Mouse (Mus musculus): Measurements from ENCODE around the gene Acat1. TPM values are rescaled to one million over a fixed set of nuclear protein-coding genes. Genes with fewer than 3 reads are reported as not detected.
A peak's percentile ranks its signal among the peaks of the same experiment; 100 is the strongest.

Acat1 gene
- polyA plus RNA-seq (2015; fragmentation: Nextera tagmentation; extraction: Ambion mirVana) = 124 and 132 TPM in 2 replicates

- peak within 1 kb of the TSS; percentile 51; the same call in 1 of the 2 replicates for H3K27ac ChIP-seq
- ATAC-seq = peak; percentile 99
- H3K4me3 ChIP-seq = peak within 1 kb of the TSS; percentile 74
- no peaks in the 10 kb centered on the region for H3K9me3 ChIP-seq (replicated peaks)
- peak within 1 kb of the TSS; percentile 86 for H3K9ac ChIP-seq
- WGBS = 7% methylated on average over 52 of the region's 52 CpGs
- peak within 1 kb of the TSS; percentile 77 for H3K4me2 ChIP-seq
- H3K4me1 ChIP-seq = peaks cover 9% of the 10 kb centered on the region
- peaks cover 11% of the 10 kb centered on the region for H3K36me3 ChIP-seq (ENCODE audit: poor library complexity, severe bottlenecking)
- no peaks in the 10 kb centered on the region for H3K27me3 ChIP-seq
Observed at GRCm38 (mm10) chr9:53609968-53610781, at the start of gene Acat1. Gene Acat1 (minus strand): TSS chr9:53610382.

GRCm38 (mm10) chr9:53634796-53635195, 24.6 kb upstream of the Acat1 start:
- Histone ChIP-seq H3K9ac (no peak overlapping the region), H3K27me3 (no peaks in the 10 kb centered on the region), H3K27ac (no peak overlapping the region), H3K36me3 (ENCODE audit: poor library complexity, severe bottlenecking) (peaks cover 66% of the 10 kb centered on the region), H3K4me3 (no peak overlapping the region), H3K4me1 (no peaks in the 10 kb centered on the region), H3K9me3 (replicated peaks) (no peaks in the 10 kb centered on the region), H3K4me2 (no peak overlapping the region)
- ATAC-seq = no peak
- 94% methylated on average over 6 of the region's 6 CpGs for WGBS

- no peaks in the 10 kb centered on the region for H3K9me3 ChIP-seq (replicated peaks)
- no peaks in the 10 kb centered on the region for H3K4me1 ChIP-seq
- no peak for ATAC-seq
- H3K27me3 ChIP-seq = no peaks in the 10 kb centered on the region
- H3K36me3 ChIP-seq (ENCODE audit: poor library complexity, severe bottlenecking) = peaks cover 51% of the 10 kb centered on the region
- H3K4me2 ChIP-seq = no peak overlapping the region
- H3K4me3 ChIP-seq = no peak overlapping the region
- 84% methylated on average over 8 of the region's 8 CpGs for WGBS
- H3K27ac ChIP-seq = no peak overlapping the region
- H3K9ac ChIP-seq = no peak overlapping the region
Observed at GRCm38 (mm10) chr9:53615246-53615645, 5.1 kb upstream of the Acat1 start.

GRCm38 (mm10) chr9:53614286-53614685, 4.1 kb upstream of the Acat1 start:
- Histone ChIP-seq H3K9me3 (replicated peaks) (no peaks in the 10 kb centered on the region), H3K4me3 (no peak overlapping the region), H3K9ac (no peak overlapping the region), H3K4me2 (no peak overlapping the region), H3K27ac (no peak overlapping the region), H3K4me1 (peaks cover 5% of the 10 kb centered on the region), H3K27me3 (no peaks in the 10 kb centered on the region), H3K36me3 (ENCODE audit: poor library complexity, severe bottlenecking) (peaks cover 43% of the 10 kb centered on the region)
- no peak for ATAC-seq
- WGBS = 87% methylated on average over 4 of the region's 4 CpGs

GRCm38 (mm10) chr9:53609306-53609967, 745 bp downstream of the Acat1 start:
- no peak for ATAC-seq
- Histone ChIP-seq H3K4me3 (peak overlapping the region; percentile 74), H3K27ac (no peak overlapping the region), H3K27me3 (no peaks in the 10 kb centered on the region), H3K4me2 (peak overlapping the region; percentile 77), H3K9ac (peak overlapping the region; percentile 86), H3K9me3 (replicated peaks) (no peaks in the 10 kb centered on the region), H3K36me3 (ENCODE audit: poor library complexity, severe bottlenecking) (peaks cover 5% of the 10 kb centered on the region), H3K4me1 (peaks cover 9% of the 10 kb centered on the region)
- 76% methylated on average over 12 of the region's 12 CpGs for WGBS

GRCm38 (mm10) chr9:53607816-53608215, 2.4 kb downstream of the Acat1 start:
- no peak for ATAC-seq
- Histone ChIP-seq H3K4me2 (no peak overlapping the region), H3K27ac (no peak overlapping the region), H3K4me1 (peaks cover 9% of the 10 kb centered on the region), H3K9me3 (replicated peaks) (no peaks in the 10 kb centered on the region), H3K27me3 (no peaks in the 10 kb centered on the region), H3K9ac (no peak overlapping the region), H3K36me3 (ENCODE audit: poor library complexity, severe bottlenecking) (no peaks in the 10 kb centered on the region; the same call in 1 of the 2 replicates), H3K4me3 (no peak overlapping the region)
- WGBS = 93% methylated on average over 4 of the region's 4 CpGs

GRCm38 (mm10) chr9:53607192-53607591, 3.0 kb downstream of the Acat1 start:
- Histone ChIP-seq H3K4me2 (no peak overlapping the region), H3K27me3 (no peaks in the 10 kb centered on the region), H3K4me1 (peaks cover 9% of the 10 kb centered on the region), H3K27ac (no peak overlapping the region), H3K36me3 (ENCODE audit: poor library complexity, severe bottlenecking) (peaks cover 2% of the 10 kb centered on the region; the same call in 1 of the 2 replicates), H3K4me3 (no peak overlapping the region), H3K9ac (no peak overlapping the region), H3K9me3 (replicated peaks) (no peaks in the 10 kb centered on the region)
- no peak for ATAC-seq
- 97% methylated on average over 3 of the region's 3 CpGs for WGBS

GRCm38 (mm10) chr9:53604954-53605353, 5.2 kb downstream of the Acat1 start:
- 94% methylated on average over 5 of the region's 5 CpGs for WGBS
- no peak for ATAC-seq
- H3K27me3 ChIP-seq = no peaks in the 10 kb centered on the region

GRCm38 (mm10) chr9:53603849-53604248, 6.3 kb downstream of the Acat1 start:
- no peak for ATAC-seq
- no peak overlapping the region for H3K4me2 ChIP-seq
- H3K9me3 ChIP-seq (replicated peaks) = no peaks in the 10 kb centered on the region
- no peaks in the 10 kb centered on the region for H3K4me1 ChIP-seq
- H3K9ac ChIP-seq = no peak overlapping the region
- H3K27me3 ChIP-seq = no peaks in the 10 kb centered on the region
- WGBS = 90% methylated on average over 3 of the region's 3 CpGs
- H3K36me3 ChIP-seq (ENCODE audit: poor library complexity, severe bottlenecking) = peaks cover 3% of the 10 kb centered on the region; the same call in 1 of the 2 replicates
- no peak overlapping the region for H3K27ac ChIP-seq
- no peak overlapping the region for H3K4me3 ChIP-seq

More at GRCm38 (mm10) chr9:53604954-53605353, 5.2 kb downstream of the Acat1 start:
- no peak overlapping the region for H3K4me2 ChIP-seq
- peaks cover 3% of the 10 kb centered on the region; the same call in 1 of the 2 replicates for H3K36me3 ChIP-seq (ENCODE audit: poor library complexity, severe bottlenecking)
- peaks cover 9% of the 10 kb centered on the region for H3K4me1 ChIP-seq
- no peak overlapping the region for H3K4me3 ChIP-seq
- H3K9ac ChIP-seq = no peak overlapping the region
- H3K9me3 ChIP-seq (replicated peaks) = no peaks in the 10 kb centered on the region
- no peak overlapping the region for H3K27ac ChIP-seq

- H3K4me1 ChIP-seq = no peaks in the 10 kb centered on the region
- H3K9ac ChIP-seq = no peak overlapping the region
- ATAC-seq = no peak
- WGBS = 91% methylated on average over 1 of the region's 1 CpGs
- H3K27ac ChIP-seq = no peak overlapping the region
- H3K9me3 ChIP-seq (replicated peaks) = no peaks in the 10 kb centered on the region
- no peaks in the 10 kb centered on the region for H3K27me3 ChIP-seq
- no peak overlapping the region for H3K4me3 ChIP-seq
- peaks cover 7% of the 10 kb centered on the region; the same call in 1 of the 2 replicates for H3K36me3 ChIP-seq (ENCODE audit: poor library complexity, severe bottlenecking)
- no peak overlapping the region for H3K4me2 ChIP-seq
Observed at GRCm38 (mm10) chr9:53603384-53603783, 6.8 kb downstream of the Acat1 start.

GRCm38 (mm10) chr9:53601541-53601940, 8.6 kb downstream of the Acat1 start:
- Histone ChIP-seq H3K4me2 (no peak overlapping the region), H3K9me3 (replicated peaks) (no peaks in the 10 kb centered on the region), H3K4me1 (no peaks in the 10 kb centered on the region), H3K27me3 (no peaks in the 10 kb centered on the region), H3K27ac (no peak overlapping the region), H3K4me3 (no peak overlapping the region), H3K36me3 (ENCODE audit: poor library complexity, severe bottlenecking) (peaks cover 7% of the 10 kb centered on the region; the same call in 1 of the 2 replicates), H3K9ac (no peak overlapping the region)
- ATAC-seq = no peak
- WGBS = 93% methylated on average over 2 of the region's 2 CpGs

GRCm38 (mm10) chr9:53598631-53599030, 11.6 kb downstream of the Acat1 start:
- no peak overlapping the region for H3K9ac ChIP-seq
- no peaks in the 10 kb centered on the region for H3K9me3 ChIP-seq (replicated peaks)
- WGBS = 80% methylated on average over 6 of the region's 6 CpGs
- H3K4me3 ChIP-seq = no peak overlapping the region
- no peaks in the 10 kb centered on the region for H3K4me1 ChIP-seq
- H3K36me3 ChIP-seq (ENCODE audit: poor library complexity, severe bottlenecking) = peaks cover 20% of the 10 kb centered on the region
- no peak for ATAC-seq
- H3K4me2 ChIP-seq = no peak overlapping the region
- no peaks in the 10 kb centered on the region for H3K27me3 ChIP-seq
- H3K27ac ChIP-seq = no peak overlapping the region

Data from forebrain, embryonic 13.5 days (tissue).